Mouse (Mus musculus) liver, postnatal 0 days (tissue): ENCODE measurements around the gene Ofcc1.

ENCODE experiments used
- CTCF ChIP-seq: sonication (generic); IDR thresholded peaks from 2 replicates; pipeline ENCODE4 v1.5.1; 2016; ENCODE audit warnings: antibody characterized with exemption, low read depth
- EP300 ChIP-seq: IDR thresholded peaks from 2 replicates; pipeline ENCODE4 v1.6.1; 2016; ENCODE audit warnings: antibody characterized with exemption, low read depth, mild to moderate bottlenecking

DNA sequence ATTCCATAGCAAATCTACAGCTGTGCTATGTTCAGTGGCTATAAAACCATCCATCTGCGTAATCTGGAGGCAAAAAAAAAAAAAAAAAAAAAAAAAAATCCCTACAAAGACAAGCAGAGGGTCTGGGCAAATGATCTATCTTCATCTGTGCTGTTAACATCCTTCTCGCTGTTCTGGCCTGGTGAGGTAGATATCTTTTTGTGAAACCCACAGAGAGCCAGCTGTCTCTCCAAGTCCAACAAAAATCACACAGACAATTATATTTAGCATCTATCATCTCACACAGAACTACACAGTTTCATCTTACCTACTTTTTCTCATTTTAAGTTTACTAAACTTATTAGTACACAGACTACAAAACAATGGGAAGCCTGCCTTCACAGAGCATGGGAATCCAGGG is 323.4 kb downstream of the Ofcc1 start:
- TF ChIP-seq EP300 (no peak), CTCF (no peak)
